Mouse (Mus musculus): ENCODE data around the gene Tnfrsf23. TPM values are rescaled to one million over a fixed set of nuclear protein-coding genes. Genes with fewer than 3 reads are reported as not detected.
"Not testable (repeated sequence)": the region's sequence is repeated elsewhere in the genome, so short reads cannot be mapped to it uniquely, and the experiment has no call there.

The Tnfrsf23 gene
- polyA plus RNA-seq, 1 experiment from 2014 or later: 1.2 TPM

- 39% methylated on average over 7 of the region's 7 CpGs for WGBS
- no peak overlapping the region for H3K4me2 ChIP-seq
- no peaks in the 10 kb centered on the region for H3K27me3 ChIP-seq (replicated peaks)
- H3K9ac ChIP-seq: no peak overlapping the region
- no peak overlapping the region for H3K4me3 ChIP-seq
- no peak overlapping the region for H3K27ac ChIP-seq
- no peaks in the 10 kb centered on the region for H3K9me3 ChIP-seq
- ATAC-seq (replicated peaks): peak; percentile 76; the same call in 1 of the 2 replicates
- no peaks in the 10 kb centered on the region for H3K4me1 ChIP-seq
- peaks cover 38% of the 10 kb centered on the region; the same call in 1 of the 2 replicates for H3K36me3 ChIP-seq (replicated peaks)
These were observed 21.2 kb upstream of the Tnfrsf23 start for GRCm38 (mm10) chr7:143706697-143707438.

GRCm38 (mm10) chr7:143696140-143696539 lies 10.5 kb upstream of the Tnfrsf23 start:
- ATAC-seq (replicated peaks): no peak
- Histone ChIP-seq H3K9ac (no peak overlapping the region), H3K4me2 (no peak overlapping the region), H3K27me3 (replicated peaks) (no peaks in the 10 kb centered on the region), H3K27ac (no peak overlapping the region), H3K4me1 (no peaks in the 10 kb centered on the region), H3K4me3 (no peak overlapping the region), H3K36me3 (replicated peaks) (peaks cover 58% of the 10 kb centered on the region), H3K9me3 (no peaks in the 10 kb centered on the region)
- 66% methylated on average over 2 of the region's 2 CpGs for WGBS

- no peak for ATAC-seq (replicated peaks)
- no peak overlapping the region for H3K4me3 ChIP-seq
- H3K4me2 ChIP-seq: no peak overlapping the region
- no peaks in the 10 kb centered on the region for H3K4me1 ChIP-seq
- no peak overlapping the region for H3K9ac ChIP-seq
- H3K9me3 ChIP-seq: no peaks in the 10 kb centered on the region
- H3K27me3 ChIP-seq (replicated peaks): no peaks in the 10 kb centered on the region
- H3K27ac ChIP-seq: no peak overlapping the region
- WGBS: 91% methylated on average over 7 of the region's 7 CpGs
- H3K36me3 ChIP-seq (replicated peaks): peaks cover 71% of the 10 kb centered on the region
These were observed 8.9 kb upstream of the Tnfrsf23 start for GRCm38 (mm10) chr7:143694550-143694949.

GRCm38 (mm10) chr7:143692746-143693510 lies 7.3 kb upstream of the Tnfrsf23 start:
- Histone ChIP-seq H3K27me3 (replicated peaks) (no peaks in the 10 kb centered on the region), H3K4me2 (no peak overlapping the region), H3K4me3 (no peak overlapping the region), H3K4me1 (no peaks in the 10 kb centered on the region), H3K27ac (no peak overlapping the region), H3K9me3 (no peaks in the 10 kb centered on the region), H3K36me3 (replicated peaks) (peaks cover 76% of the 10 kb centered on the region), H3K9ac (no peak overlapping the region)
- no peak for ATAC-seq (replicated peaks)
- 93% methylated on average over 12 of the region's 12 CpGs for WGBS

DNA sequence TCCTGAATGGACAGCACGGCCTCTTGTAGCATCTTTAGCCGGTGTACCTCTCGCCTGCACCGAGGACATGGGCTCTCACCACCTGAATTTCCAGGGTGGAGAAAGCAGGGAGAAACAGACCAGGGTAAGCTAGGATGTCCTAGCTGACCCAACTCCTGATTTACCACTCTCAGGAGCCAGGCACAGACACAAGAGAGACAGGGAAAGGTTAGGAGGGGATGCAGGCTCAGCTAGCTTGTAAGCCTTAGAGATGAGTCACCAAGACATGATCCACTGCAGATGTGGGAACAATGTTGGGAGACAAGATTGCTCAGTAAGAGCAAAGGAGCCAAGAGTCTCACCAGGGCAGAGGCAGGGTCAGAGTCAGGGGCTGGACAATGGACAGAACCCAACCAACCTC lies 6.2 kb upstream of the Tnfrsf23 start:
- H3K9me3 ChIP-seq: no peaks in the 10 kb centered on the region
- no peak overlapping the region for H3K9ac ChIP-seq
- WGBS: 97% methylated on average over 4 of the region's 4 CpGs
- H3K4me1 ChIP-seq: no peaks in the 10 kb centered on the region
- no peak overlapping the region for H3K27ac ChIP-seq
- H3K36me3 ChIP-seq (replicated peaks): peaks cover 73% of the 10 kb centered on the region
- H3K4me2 ChIP-seq: no peak overlapping the region
- no peaks in the 10 kb centered on the region for H3K27me3 ChIP-seq (replicated peaks)
- H3K4me3 ChIP-seq: no peak overlapping the region
- ATAC-seq (replicated peaks): no peak

GRCm38 (mm10) chr7:143691181-143691580 lies 5.5 kb upstream of the Tnfrsf23 start:
- no peaks in the 10 kb centered on the region for H3K9me3 ChIP-seq
- WGBS: 95% methylated on average over 5 of the region's 5 CpGs
- H3K27ac ChIP-seq: no peak overlapping the region
- H3K4me3 ChIP-seq: no peak overlapping the region
- no peak overlapping the region for H3K9ac ChIP-seq
- no peaks in the 10 kb centered on the region for H3K4me1 ChIP-seq
- no peak overlapping the region for H3K4me2 ChIP-seq
- peaks cover 73% of the 10 kb centered on the region for H3K36me3 ChIP-seq (replicated peaks)
- no peak for ATAC-seq (replicated peaks)
- H3K27me3 ChIP-seq (replicated peaks): no peaks in the 10 kb centered on the region

DNA sequence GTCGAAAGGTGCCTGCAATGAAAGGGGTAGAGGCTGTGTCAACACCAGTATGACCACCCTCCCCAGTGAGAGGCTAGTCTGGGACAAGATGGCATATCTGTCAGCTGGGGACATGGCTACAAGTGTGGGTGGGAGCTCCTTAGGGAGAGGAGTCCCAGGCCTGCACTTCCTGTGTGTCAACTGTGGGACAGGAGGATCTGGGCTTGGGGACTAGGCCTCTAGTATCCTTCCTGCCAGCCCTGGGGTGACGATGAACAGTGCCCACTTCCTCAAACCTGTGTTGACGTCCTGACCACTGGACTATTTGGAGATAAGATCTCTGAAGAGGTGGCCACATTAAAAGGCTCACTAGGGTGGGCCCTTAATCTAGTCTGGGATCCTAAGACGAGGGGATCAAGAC lies 4.3 kb upstream of the Tnfrsf23 start:
- H3K4me2 ChIP-seq: no peak overlapping the region
- WGBS: 85% methylated on average over 4 of the region's 4 CpGs
- H3K36me3 ChIP-seq (replicated peaks): peaks cover 64% of the 10 kb centered on the region
- no peak overlapping the region for H3K27ac ChIP-seq
- H3K4me3 ChIP-seq: no peak overlapping the region
- ATAC-seq (replicated peaks): no peak
- no peaks in the 10 kb centered on the region for H3K9me3 ChIP-seq
- peaks cover 8% of the 10 kb centered on the region; the same call in 1 of the 2 replicates for H3K4me1 ChIP-seq
- H3K27me3 ChIP-seq (replicated peaks): 0 out of 2 replicates have a peak, but pooled peaks cover 4% of the 10 kb centered on the region
- no peak overlapping the region for H3K9ac ChIP-seq

- WGBS: 86% methylated on average over 7 of the region's 7 CpGs
- H3K4me2 ChIP-seq: no peak overlapping the region
- H3K27ac ChIP-seq: no peak overlapping the region
- H3K9ac ChIP-seq: no peak overlapping the region
- H3K4me1 ChIP-seq: peaks cover 8% of the 10 kb centered on the region; the same call in 1 of the 2 replicates
- H3K9me3 ChIP-seq: no peaks in the 10 kb centered on the region
- H3K4me3 ChIP-seq: no peak overlapping the region
- H3K36me3 ChIP-seq (replicated peaks): peaks cover 59% of the 10 kb centered on the region
- H3K27me3 ChIP-seq (replicated peaks): 0 out of 2 replicates have a peak, but pooled peaks cover 4% of the 10 kb centered on the region
- ATAC-seq (replicated peaks): no peak
These were observed 3.8 kb upstream of the Tnfrsf23 start for GRCm38 (mm10) chr7:143689481-143689880.

GRCm38 (mm10) chr7:143686676-143687075 lies 1.0 kb upstream of the Tnfrsf23 start:
- not testable (repeated sequence) for H3K9me3 ChIP-seq; H3K27ac ChIP-seq; H3K27me3 ChIP-seq (replicated peaks); H3K4me1 ChIP-seq; H3K4me3 ChIP-seq; ATAC-seq (replicated peaks); H3K4me2 ChIP-seq; H3K9ac ChIP-seq
- WGBS: 88% methylated on average over 3 of the region's 3 CpGs
- H3K36me3 ChIP-seq (replicated peaks): peaks cover 35% of the 10 kb centered on the region

DNA sequence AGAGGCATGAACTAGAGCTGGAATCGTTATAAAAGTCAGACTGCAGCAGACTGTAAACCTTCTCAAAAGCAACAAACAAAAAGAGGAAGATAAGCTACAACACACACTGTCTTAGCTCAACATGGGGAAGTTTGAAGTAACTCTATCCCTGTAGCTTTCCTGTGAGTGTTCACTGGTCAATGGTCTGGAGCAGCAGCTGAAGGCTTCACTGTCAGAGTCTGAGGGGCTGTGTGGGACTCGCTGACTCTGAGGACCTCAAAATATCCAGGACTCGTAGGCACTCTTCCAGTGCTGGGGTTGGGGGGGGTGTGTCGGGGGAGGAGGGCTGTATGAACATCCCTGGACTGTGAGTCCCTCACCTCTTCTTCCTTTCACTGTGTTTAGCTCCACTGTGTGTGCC lies 519 bp upstream of the Tnfrsf23 start:
- 64% methylated on average over 4 of the region's 4 CpGs for WGBS
- H3K9me3 ChIP-seq; ATAC-seq (replicated peaks): not testable (repeated sequence)

DNA sequence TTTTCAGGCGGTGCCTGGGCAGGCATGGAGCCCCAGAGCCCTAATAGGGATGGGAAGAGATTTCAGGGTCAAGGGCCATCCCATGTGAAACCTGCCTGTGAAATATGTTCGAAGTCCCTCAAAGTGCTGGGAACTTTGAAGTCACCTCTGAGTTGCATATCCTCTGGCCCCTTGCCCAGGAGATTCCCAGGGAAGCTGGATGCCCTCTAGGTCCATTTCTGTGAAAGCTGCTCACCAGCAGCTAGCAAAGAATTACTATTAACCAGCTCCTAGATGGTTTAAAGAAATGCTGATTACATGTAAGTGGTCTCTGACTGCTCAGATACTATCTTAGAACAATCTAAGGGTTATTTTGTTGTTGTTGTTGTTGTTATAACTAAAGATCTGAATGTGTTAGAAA lies 1.1 kb downstream of the Tnfrsf23 start:
- not testable (repeated sequence) for H3K9me3 ChIP-seq; H3K27ac ChIP-seq; H3K9ac ChIP-seq; ATAC-seq (replicated peaks); H3K4me1 ChIP-seq; H3K27me3 ChIP-seq (replicated peaks); H3K4me2 ChIP-seq; H3K4me3 ChIP-seq
- 61% methylated on average over 2 of the region's 2 CpGs for WGBS
- peaks cover 16% of the 10 kb centered on the region for H3K36me3 ChIP-seq (replicated peaks)

More for the DNA sequence above, 519 bp upstream of the Tnfrsf23 start:
- not testable (repeated sequence) for H3K4me1 ChIP-seq; H3K9ac ChIP-seq; H3K27me3 ChIP-seq (replicated peaks); H3K27ac ChIP-seq; H3K4me3 ChIP-seq; H3K4me2 ChIP-seq
- H3K36me3 ChIP-seq (replicated peaks): peaks cover 30% of the 10 kb centered on the region

DNA sequence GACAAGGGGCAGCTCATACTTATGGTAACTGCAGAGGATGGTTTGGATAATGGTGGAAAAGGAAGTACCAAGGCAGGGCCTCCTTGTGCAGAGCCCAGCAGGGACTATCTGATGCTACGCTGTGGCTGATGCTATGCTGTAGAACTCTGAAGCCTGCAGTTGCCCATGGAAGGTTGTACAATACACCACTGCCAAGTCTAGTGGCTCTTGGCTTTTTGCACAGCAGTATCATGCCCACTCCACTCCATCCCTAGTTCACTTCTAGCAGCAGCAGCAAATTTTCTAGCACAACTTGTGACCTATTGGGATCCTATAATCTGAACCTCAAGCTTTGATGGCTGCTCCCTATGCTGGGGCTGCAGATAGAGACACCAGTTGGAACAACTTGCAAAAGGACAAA lies 4.1 kb downstream of the Tnfrsf23 start:
- WGBS: 88% methylated on average over 1 of the region's 1 CpGs

More for the DNA sequence above, 4.1 kb downstream of the Tnfrsf23 start:
- H3K9me3 ChIP-seq: no peaks in the 10 kb centered on the region
- no peak overlapping the region for H3K4me2 ChIP-seq
- no peak overlapping the region for H3K4me3 ChIP-seq
- H3K27ac ChIP-seq: no peak overlapping the region
- 0 out of 2 replicates have a peak, but pooled peaks cover 4% of the 10 kb centered on the region for H3K27me3 ChIP-seq (replicated peaks)
- peaks cover 8% of the 10 kb centered on the region; the same call in 1 of the 2 replicates for H3K4me1 ChIP-seq
- H3K9ac ChIP-seq: no peak overlapping the region
- no peak for ATAC-seq (replicated peaks)
- H3K36me3 ChIP-seq (replicated peaks): no peaks in the 10 kb centered on the region

All from midbrain, embryonic 15.5 days (tissue).